ENCODE assay signal across 9 mouse cellular contexts in genomic region chr9:28403831-28404562, GRCm38 (mm10).
DNase-seq lines count a peak whose midpoint lies in the region; ATAC-seq and TF ChIP-seq lines count a peak whose summit lies in the region.
"Had no signal": no experiment of that assay in that cellular context is flagged by ENCODE, and none has a peak within 500 bp of the region (broad histone marks: within the 10 kb centered on the region; RNA-seq: fewer than 3 reads in every experiment).

No protein-coding gene starts in this region.

- ATAC-seq in lung, embryonic 14.5 days (ENCODE audit: insufficient read depth): peak; percentile 72
- no peak for ATAC-seq in heart, embryonic 11.5 days (replicated peaks; ENCODE audit: insufficient number of reproducible peaks, low FRiP score, low TSS enrichment)
- no peak for ATAC-seq in stomach, postnatal 0 days (ENCODE audit: low FRiP score, low TSS enrichment)

- H3K27ac ChIP-seq in lung, embryonic 14.5 days (ENCODE audit: low read depth): peak overlapping the region; percentile 51
- H3K27ac ChIP-seq in cortical plate, adult 2 months (ENCODE audit: insufficient read depth, low read length): peak overlapping the region; percentile 70
- H3K27ac ChIP-seq in heart, embryonic 11.5 days (ENCODE audit: low read depth, low read length): no peak overlapping the region
- no peak overlapping the region for H3K27ac ChIP-seq in stomach, postnatal 0 days (replicated peaks)
- H3K27ac ChIP-seq: macrophage had no signal

- no peak for TF ChIP-seq EP300 in stomach, postnatal 0 days (optimal IDR thresholded peaks at IDR 0.05)

- peak; percentile 78 for DNase-seq in lung, embryonic 14.5 days
- no peak for DNase-seq in lung, postnatal 25 days (ENCODE audit: low spot score)
- peak; percentile 76 for DNase-seq in layer of hippocampus, adult 9-11 months
- peak; percentile 68 for DNase-seq in mesoderm, embryonic 11.5 days (ENCODE audit: low read depth, low spot score)
- peak; percentile 29 for DNase-seq in stomach, postnatal 0 days (ENCODE audit: low spot score)
- no peak for DNase-seq in c-Kit-positive CD71-positive TER-119-positive erythroid progenitor cells, embryonic 14.5 days (ENCODE audit: low spot score)

- WGBS in lung, embryonic 14.5 days: 2% methylated on average over 30 of the region's 30 CpGs
- WGBS in heart, embryonic 11.5 days (ENCODE audit: insufficient replicate concordance): 2% methylated on average over 28 of the region's 30 CpGs
- 7% methylated on average over 28 of the region's 30 CpGs for WGBS in stomach, postnatal 0 days

- H3K4me1 ChIP-seq in lung, embryonic 14.5 days (ENCODE audit: insufficient read depth): no peaks in the 10 kb centered on the region
- H3K4me1 ChIP-seq in cortical plate, adult 2 months (ENCODE audit: control insufficient read depth, insufficient read depth, low read length): no peaks in the 10 kb centered on the region; the same call in 1 of the 2 replicates
- 0 out of 2 replicates have a peak, but pooled peaks cover 2% of the 10 kb centered on the region for H3K4me1 ChIP-seq in heart, embryonic 11.5 days (ENCODE audit: control insufficient read depth, insufficient read depth, low read length)
- no peaks in the 10 kb centered on the region for H3K4me1 ChIP-seq in stomach, postnatal 0 days (replicated peaks; ENCODE audit: control insufficient read depth, insufficient read depth)

- H3K27me3 ChIP-seq in lung, embryonic 14.5 days (ENCODE audit: insufficient read depth, low read length): peaks cover 25% of the 10 kb centered on the region
- H3K27me3 ChIP-seq in heart, embryonic 11.5 days (ENCODE audit: control insufficient read depth, insufficient read depth, low read length): peaks cover 24% of the 10 kb centered on the region
- H3K27me3 ChIP-seq in stomach, postnatal 0 days (ENCODE audit: control insufficient read depth, insufficient read depth, low read length): 0 out of 2 replicates have a peak, but pooled peaks cover 3% of the 10 kb centered on the region

- peak overlapping the region; percentile 93 for H3K4me2 ChIP-seq in lung, embryonic 14.5 days
- peak overlapping the region; percentile 98 for H3K4me2 ChIP-seq in heart, embryonic 11.5 days
- H3K4me2 ChIP-seq in stomach, postnatal 0 days (replicated peaks; ENCODE audit: low read depth): peak overlapping the region; percentile 75

- no peaks in the 10 kb centered on the region for H3K9me3 ChIP-seq in lung, embryonic 14.5 days (ENCODE audit: low read depth, low read length)
- H3K9me3 ChIP-seq in heart, embryonic 11.5 days (replicated peaks; ENCODE audit: control insufficient read depth, low read length): no peaks in the 10 kb centered on the region
- no peaks in the 10 kb centered on the region for H3K9me3 ChIP-seq in stomach, postnatal 0 days (ENCODE audit: control insufficient read depth, low read length)

- TF ChIP-seq POLR2A in cortical plate, adult 2 months (IDR thresholded peaks at IDR 0.05; ENCODE audit: extremely low read depth, insufficient read depth, low read length): peak; percentile 12; the same call in 1 of the 2 replicates

- peak overlapping the region; percentile 47 for H3K9ac ChIP-seq in lung, embryonic 14.5 days
- H3K9ac ChIP-seq in heart, embryonic 11.5 days (ENCODE audit: low read depth, low read length): peak overlapping the region; percentile 67
- H3K9ac ChIP-seq in stomach, postnatal 0 days (ENCODE audit: low read length): no peak overlapping the region; the same call in 1 of the 2 replicates

- peak overlapping the region; percentile 51 for H3K4me3 ChIP-seq in lung, embryonic 14.5 days (ENCODE audit: low read depth, low read length)
- H3K4me3 ChIP-seq in cortical plate, adult 2 months (ENCODE audit: insufficient read depth, low read length): peak overlapping the region; percentile 53
- H3K4me3 ChIP-seq in heart, embryonic 11.5 days (ENCODE audit: low read depth, low read length): peak overlapping the region; percentile 59
- H3K4me3 ChIP-seq in stomach, postnatal 0 days (ENCODE audit: low read depth, low read length): peak overlapping the region; percentile 43

- TF ChIP-seq CTCF in lung, embryonic 14.5 days (IDR thresholded peaks at IDR 0.05; ENCODE audit: low read depth): peak; percentile 77
- peak; percentile 64 for TF ChIP-seq CTCF in cortical plate, adult 2 months (IDR thresholded peaks at IDR 0.05; ENCODE audit: extremely low read depth, insufficient read depth, low read length)
- TF ChIP-seq CTCF in stomach, postnatal 0 days (IDR thresholded peaks at IDR 0.05; ENCODE audit: low read depth): peak; percentile 67

- H3K36me3 ChIP-seq in lung, embryonic 14.5 days (ENCODE audit: insufficient read depth): no peaks in the 10 kb centered on the region
- H3K36me3 ChIP-seq in heart, embryonic 11.5 days (ENCODE audit: control insufficient read depth, insufficient read depth, low read length): no peaks in the 10 kb centered on the region
- no peaks in the 10 kb centered on the region for H3K36me3 ChIP-seq in stomach, postnatal 0 days (ENCODE audit: control insufficient read depth, insufficient read depth, low read length)

Comparison
In these comparisons a context has a peak if more than half of its experiments do, and no peak if none do; other contexts are left out.
1. DNase-seq: peak in lung, embryonic 14.5 days (single experiment), layer of hippocampus, adult 9-11 months (single experiment), mesoderm, embryonic 11.5 days (single experiment) and stomach, postnatal 0 days (single experiment); none in lung, postnatal 25 days (single experiment) and c-Kit-positive CD71-positive TER-119-positive erythroid progenitor cells, embryonic 14.5 days (single experiment).
2. H3K27ac ChIP-seq: peak in lung, embryonic 14.5 days (single experiment) and cortical plate, adult 2 months (single experiment); none in heart, embryonic 11.5 days (single experiment) and stomach, postnatal 0 days (single experiment).
3. Peak in every context shown above with its lines, with median percentiles within 50 percentile points of each other: H3K4me2 ChIP-seq, H3K4me3 ChIP-seq and CTCF ChIP-seq.